Mouse (Mus musculus) kidney, embryonic 15.5 days (tissue): ENCODE results near the gene Bcap29. TPM values are rescaled to one million over a fixed set of nuclear protein-coding genes. Genes with fewer than 3 reads are reported as not detected.

Source experiments
- ATAC-seq: fragments of 200-750 bp; cut with Nextera tagmentation; replicated peaks from 2 replicates; pipeline ENCODE4 v1.8.0; 2017; ENCODE audit warnings: moderate TSS enrichment; ENCODE audit not compliant: low FRiP score
- H3K27ac ChIP-seq: fragments of 300-500 bp; sonication (generic); 2 replicates; pipeline ENCODE4 v1.5.1; 2015; ENCODE audit warnings: mild to moderate bottlenecking, inconsistent platforms
- H3K27me3 ChIP-seq: fragments of 300-500 bp; sonication (generic); 2 replicates; pipeline ENCODE4 v1.6.1; 2015; ENCODE audit warnings: inconsistent platforms
- H3K36me3 ChIP-seq: fragments of 300-500 bp; sonication (generic); 2 replicates; pipeline ENCODE4 v1.6.1; 2015; ENCODE audit warnings: inconsistent platforms
- H3K4me1 ChIP-seq: fragments of 300-500 bp; sonication (generic); 2 replicates; pipeline ENCODE4 v1.6.1; 2015; ENCODE audit warnings: inconsistent platforms
- H3K4me2 ChIP-seq: fragments of 300-500 bp; sonication (generic); 2 replicates; pipeline ENCODE4 v1.6.1; 2015; ENCODE audit warnings: moderate library complexity, mild to moderate bottlenecking, inconsistent platforms
- H3K4me3 ChIP-seq: fragments of 300-500 bp; sonication (generic); replicated peaks from 2 replicates; pipeline ENCODE4 v1.5.1; 2015; ENCODE audit warnings: mild to moderate bottlenecking, inconsistent platforms
- H3K9ac ChIP-seq: fragments of 300-500 bp; sonication (generic); 2 replicates; pipeline ENCODE4 v1.6.1; 2015; ENCODE audit warnings: mild to moderate bottlenecking, inconsistent platforms
- H3K9me3 ChIP-seq: fragments of 300-500 bp; sonication (generic); replicated peaks from 2 replicates; pipeline ENCODE4 v1.6.1; 2016; ENCODE audit warnings: inconsistent platforms
- WGBS: fragments of 180-500 bp; shearing (Covaris S2); methylation state at CpG from one replicate; pipeline ENCODE4 v1.1.7; 2015; ENCODE audit warnings: mixed read lengths; 5-methylcytosine and 5-hydroxymethylcytosine counted together
- polyA plus RNA-seq: library from polyadenylated mRNA; unstranded; fragments of >200 nt; fragmentation: Nextera tagmentation; extraction: Ambion mirVana; gene quantifications from 2 replicates; pipeline ENCODE4 v1.2.1, GENCODE M21; 2015

Bcap29 gene
- polyA plus RNA-seq, 1 experiment from 2014 or later: 33.6 TPM

- H3K9ac ChIP-seq: no peak overlapping the region
- no peak overlapping the region for H3K4me3 ChIP-seq
- peaks cover 19% of the 10 kb centered on the region for H3K36me3 ChIP-seq
- ATAC-seq: no peak
- no peaks in the 10 kb centered on the region for H3K27me3 ChIP-seq
- H3K27ac ChIP-seq: no peak overlapping the region
- 77% methylated on average over 8 of the region's 8 CpGs for WGBS
- no peaks in the 10 kb centered on the region for H3K9me3 ChIP-seq
- H3K4me2 ChIP-seq: no peak overlapping the region
- no peaks in the 10 kb centered on the region for H3K4me1 ChIP-seq
These were observed 14.4 kb downstream of the Bcap29 start for GRCm38 (mm10) chr12:31620106-31620505.

GRCm38 (mm10) chr12:31613353-31613752 lies 21.1 kb downstream of the Bcap29 start:
- Histone ChIP-seq H3K4me2 (no peak overlapping the region), H3K4me1 (no peaks in the 10 kb centered on the region), H3K4me3 (no peak overlapping the region), H3K9me3 (no peaks in the 10 kb centered on the region), H3K36me3 (peaks cover 14% of the 10 kb centered on the region; the same call in 1 of the 2 replicates), H3K9ac (no peak overlapping the region), H3K27me3 (no peaks in the 10 kb centered on the region), H3K27ac (no peak overlapping the region)
- no peak for ATAC-seq
- WGBS: 76% methylated on average over 4 of the region's 4 CpGs

- Histone ChIP-seq H3K9me3 (no peaks in the 10 kb centered on the region), H3K4me3 (no peak overlapping the region), H3K27ac (no peak overlapping the region), H3K4me1 (no peaks in the 10 kb centered on the region), H3K9ac (no peak overlapping the region), H3K4me2 (no peak overlapping the region), H3K36me3 (0 out of 2 replicates have a peak, but pooled peaks cover 3% of the 10 kb centered on the region), H3K27me3 (no peaks in the 10 kb centered on the region)
- 32% methylated on average over 3 of the region's 3 CpGs for WGBS
- ATAC-seq: no peak
These were observed 26.3 kb downstream of the Bcap29 start for GRCm38 (mm10) chr12:31608138-31608537.

GRCm38 (mm10) chr12:31604894-31605293 lies 29.6 kb downstream of the Bcap29 start:
- Histone ChIP-seq H3K4me3 (no peak overlapping the region), H3K27ac (no peak overlapping the region), H3K9me3 (no peaks in the 10 kb centered on the region), H3K9ac (no peak overlapping the region), H3K27me3 (no peaks in the 10 kb centered on the region), H3K4me1 (no peaks in the 10 kb centered on the region), H3K36me3 (0 out of 2 replicates have a peak, but pooled peaks cover 3% of the 10 kb centered on the region), H3K4me2 (no peak overlapping the region)
- 84% methylated on average over 3 of the region's 3 CpGs for WGBS
- no peak for ATAC-seq

GRCm38 (mm10) chr12:31603586-31603985 lies 30.9 kb downstream of the Bcap29 start:
- H3K4me3 ChIP-seq: no peak overlapping the region
- no peaks in the 10 kb centered on the region for H3K4me1 ChIP-seq
- no peak overlapping the region for H3K27ac ChIP-seq
- H3K36me3 ChIP-seq: peaks cover 6% of the 10 kb centered on the region; the same call in 1 of the 2 replicates
- no peak for ATAC-seq
- H3K9ac ChIP-seq: no peak overlapping the region
- H3K4me2 ChIP-seq: no peak overlapping the region
- H3K27me3 ChIP-seq: no peaks in the 10 kb centered on the region
- no peaks in the 10 kb centered on the region for H3K9me3 ChIP-seq
- WGBS: 71% methylated on average over 6 of the region's 6 CpGs

GRCm38 (mm10) chr12:31594296-31594695 lies 40.2 kb downstream of the Bcap29 start:
- Histone ChIP-seq H3K9ac (no peak overlapping the region), H3K27me3 (no peaks in the 10 kb centered on the region), H3K4me1 (no peaks in the 10 kb centered on the region), H3K4me2 (no peak overlapping the region), H3K9me3 (no peaks in the 10 kb centered on the region), H3K36me3 (peaks cover 6% of the 10 kb centered on the region; the same call in 1 of the 2 replicates), H3K27ac (no peak overlapping the region), H3K4me3 (no peak overlapping the region)
- ATAC-seq: no peak
- 91% methylated on average over 3 of the region's 3 CpGs for WGBS

- no peak overlapping the region for H3K4me2 ChIP-seq
- H3K9me3 ChIP-seq: no peaks in the 10 kb centered on the region
- 27% methylated on average over 3 of the region's 3 CpGs for WGBS
- no peak overlapping the region for H3K27ac ChIP-seq
- H3K4me1 ChIP-seq: no peaks in the 10 kb centered on the region
- no peak overlapping the region for H3K4me3 ChIP-seq
- H3K9ac ChIP-seq: no peak overlapping the region
- H3K27me3 ChIP-seq: no peaks in the 10 kb centered on the region
- 0 out of 2 replicates have a peak, but pooled peaks cover 3% of the 10 kb centered on the region for H3K36me3 ChIP-seq
- ATAC-seq: no peak
These were observed 42.4 kb downstream of the Bcap29 start for GRCm38 (mm10) chr12:31592011-31592410.

GRCm38 (mm10) chr12:31583726-31584125 lies 50.7 kb downstream of the Bcap29 start:
- no peaks in the 10 kb centered on the region for H3K4me1 ChIP-seq
- 80% methylated on average over 2 of the region's 2 CpGs for WGBS
- H3K4me2 ChIP-seq: no peak overlapping the region
- H3K36me3 ChIP-seq: no peaks in the 10 kb centered on the region
- ATAC-seq: no peak
- H3K4me3 ChIP-seq: no peak overlapping the region
- H3K9me3 ChIP-seq: no peaks in the 10 kb centered on the region
- H3K9ac ChIP-seq: no peak overlapping the region
- no peak overlapping the region for H3K27ac ChIP-seq
- H3K27me3 ChIP-seq: no peaks in the 10 kb centered on the region

- WGBS: 88% methylated on average over 5 of the region's 5 CpGs
- Histone ChIP-seq H3K27me3 (no peaks in the 10 kb centered on the region), H3K9me3 (no peaks in the 10 kb centered on the region)
These were observed 52.4 kb downstream of the Bcap29 start for GRCm38 (mm10) chr12:31582081-31582480.

GRCm38 (mm10) chr12:31581319-31581810 lies 53.1 kb downstream of the Bcap29 start:
- H3K4me2 ChIP-seq: no peak overlapping the region
- H3K4me3 ChIP-seq: no peak overlapping the region
- no peak overlapping the region for H3K27ac ChIP-seq
- H3K36me3 ChIP-seq: no peaks in the 10 kb centered on the region
- ATAC-seq: no peak
- no peaks in the 10 kb centered on the region for H3K27me3 ChIP-seq
- 79% methylated on average over 7 of the region's 7 CpGs for WGBS
- no peaks in the 10 kb centered on the region for H3K9me3 ChIP-seq
- no peak overlapping the region for H3K9ac ChIP-seq
- H3K4me1 ChIP-seq: no peaks in the 10 kb centered on the region

More at GRCm38 (mm10) chr12:31582081-31582480, 52.4 kb downstream of the Bcap29 start:
- Histone ChIP-seq H3K27ac (no peak overlapping the region), H3K36me3 (no peaks in the 10 kb centered on the region), H3K9ac (no peak overlapping the region), H3K4me2 (no peak overlapping the region), H3K4me3 (no peak overlapping the region), H3K4me1 (no peaks in the 10 kb centered on the region)
- ATAC-seq: no peak

GRCm38 (mm10) chr12:31580634-31581318 lies 53.7 kb downstream of the Bcap29 start:
- no peak overlapping the region for H3K4me3 ChIP-seq
- no peak; the same call in 1 of the 2 replicates for ATAC-seq
- no peaks in the 10 kb centered on the region for H3K27me3 ChIP-seq
- H3K36me3 ChIP-seq: no peaks in the 10 kb centered on the region
- no peak overlapping the region for H3K4me2 ChIP-seq
- no peak overlapping the region for H3K9ac ChIP-seq
- no peaks in the 10 kb centered on the region for H3K4me1 ChIP-seq
- no peak overlapping the region for H3K27ac ChIP-seq
- no peaks in the 10 kb centered on the region for H3K9me3 ChIP-seq
- WGBS: 93% methylated on average over 5 of the region's 5 CpGs

- Histone ChIP-seq H3K4me1 (no peaks in the 10 kb centered on the region), H3K4me2 (no peak overlapping the region), H3K9ac (no peak overlapping the region), H3K4me3 (no peak overlapping the region), H3K27ac (no peak overlapping the region), H3K36me3 (no peaks in the 10 kb centered on the region), H3K9me3 (no peaks in the 10 kb centered on the region), H3K27me3 (no peaks in the 10 kb centered on the region)
- WGBS: 82% methylated on average over 8 of the region's 8 CpGs
- ATAC-seq: no peak
These were observed 55.6 kb downstream of the Bcap29 start for GRCm38 (mm10) chr12:31578691-31579476.
